Mouse (Mus musculus) stomach, embryonic 15.5 days (tissue): Measurements from ENCODE around the gene Cyp4f40. TPM values are rescaled to one million over a fixed set of nuclear protein-coding genes. Genes with fewer than 3 reads are reported as not detected.
"Not testable (repeated sequence)": the region's sequence is repeated elsewhere in the genome, so short reads cannot be mapped to it uniquely, and the experiment has no call there.

Source experiments
- ATAC-seq: fragments of 200-750 bp; cut with Nextera tagmentation; 2 replicates; pipeline ENCODE4 v1.8.0; 2017; ENCODE audit warnings: low read depth, moderate number of reproducible peaks, moderate TSS enrichment; ENCODE audit not compliant: insufficient read depth, low FRiP score
- H3K27ac ChIP-seq: fragments of 300-500 bp; sonication (generic); 2 replicates; pipeline ENCODE4 v1.5.1; 2015; ENCODE audit warnings: mild to moderate bottlenecking, inconsistent platforms
- H3K27me3 ChIP-seq: fragments of 300-500 bp; sonication (generic); replicated peaks from 2 replicates; pipeline ENCODE4 v1.6.1; 2015; ENCODE audit warnings: inconsistent platforms
- H3K36me3 ChIP-seq: fragments of 300-500 bp; sonication (generic); 2 replicates; pipeline ENCODE4 v1.6.1; 2015; ENCODE audit warnings: inconsistent platforms
- H3K4me1 ChIP-seq: fragments of 300-500 bp; sonication (generic); 2 replicates; pipeline ENCODE4 v1.6.1; 2015; ENCODE audit warnings: inconsistent platforms
- H3K4me2 ChIP-seq: fragments of 300-500 bp; sonication (generic); 2 replicates; pipeline ENCODE4 v1.6.1; 2015; ENCODE audit warnings: mild to moderate bottlenecking, inconsistent platforms
- H3K4me3 ChIP-seq: fragments of 300-500 bp; sonication (generic); replicated peaks from 2 replicates; pipeline ENCODE4 v1.5.1; 2015; ENCODE audit warnings: inconsistent platforms
- H3K9ac ChIP-seq: fragments of 300-500 bp; sonication (generic); 2 replicates; pipeline ENCODE4 v1.6.1; 2015; ENCODE audit warnings: inconsistent platforms
- H3K9me3 ChIP-seq: fragments of 300-500 bp; sonication (generic); 2 replicates; pipeline ENCODE4 v1.6.1; 2016; ENCODE audit warnings: inconsistent platforms
- WGBS: fragments of 180-500 bp; shearing (Covaris S2); methylation state at CpG from one replicate; pipeline ENCODE4 v1.1.7; 2015; 5-methylcytosine and 5-hydroxymethylcytosine counted together
- polyA plus RNA-seq: library from polyadenylated mRNA; unstranded; fragments of >200 nt; fragmentation: Nextera tagmentation; extraction: Ambion mirVana; gene quantifications from 2 replicates; pipeline ENCODE4 v1.2.1, GENCODE M21; 2015

Gene Cyp4f40
- polyA plus RNA-seq, 1 experiment from 2014 or later: 2.9 TPM

- Histone ChIP-seq H3K4me2 (no peak overlapping the region), H3K36me3 (no peaks in the 10 kb centered on the region), H3K9me3 (no peaks in the 10 kb centered on the region), H3K4me1 (no peaks in the 10 kb centered on the region), H3K9ac (no peak overlapping the region), H3K27ac (no peak overlapping the region), H3K4me3 (no peak overlapping the region), H3K27me3 (no peaks in the 10 kb centered on the region)
- WGBS: 79% methylated on average over 7 of the region's 7 CpGs
- no peak for ATAC-seq
Measured at GRCm38 (mm10) chr17:32722771-32723170, 64.1 kb downstream of the Cyp4f40 start.

- not testable (repeated sequence) for H3K4me3 ChIP-seq, H3K9me3 ChIP-seq, H3K9ac ChIP-seq, ATAC-seq, H3K36me3 ChIP-seq, H3K27ac ChIP-seq, H3K4me1 ChIP-seq, H3K4me2 ChIP-seq, H3K27me3 ChIP-seq
Measured at GRCm38 (mm10) chr17:32726360-32726759, 67.7 kb downstream of the Cyp4f40 start.

Other genes starting within 250 kb of the Cyp4f40 start
- gene Pglyrp2, start 234.7 kb upstream of the Cyp4f40 start, polyA plus RNA-seq: 0.26 and 0.45 TPM in 2 replicates
- 5.2 and 8.9 TPM in 2 replicates for gene Cyp4f39, start 206.2 kb upstream of the Cyp4f40 start, polyA plus RNA-seq
- 6.5 and 7.4 TPM in 2 replicates for gene Cyp4f17, start 152.8 kb upstream of the Cyp4f40 start, polyA plus RNA-seq
- gene Cyp4f16, start 122.3 kb upstream of the Cyp4f40 start, polyA plus RNA-seq: 24.6 and 26.6 TPM in 2 replicates
- gene Cyp4f37, start 37.6 kb upstream of the Cyp4f40 start, polyA plus RNA-seq: not detected in 2 replicates
- gene Cyp4f15, start 26.7 kb downstream of the Cyp4f40 start, polyA plus RNA-seq: 0.98 and 1.7 TPM in 2 replicates
- gene Zfp871, start 129.4 kb downstream of the Cyp4f40 start, polyA plus RNA-seq: 24.8 and 25.9 TPM in 2 replicates
- 3.6 and 4.0 TPM in 2 replicates for gene Zfp811, start 151.0 kb downstream of the Cyp4f40 start, polyA plus RNA-seq
- 10.1 and 12.3 TPM in 2 replicates for gene Zfp799, start 171.4 kb downstream of the Cyp4f40 start, polyA plus RNA-seq
- 4.3 and 6.1 TPM in 2 replicates for gene Zfp870, start 232.7 kb downstream of the Cyp4f40 start, polyA plus RNA-seq